Comparison of ENCODE assay signal across 8 mouse cellular contexts in the genomic region with DNA sequence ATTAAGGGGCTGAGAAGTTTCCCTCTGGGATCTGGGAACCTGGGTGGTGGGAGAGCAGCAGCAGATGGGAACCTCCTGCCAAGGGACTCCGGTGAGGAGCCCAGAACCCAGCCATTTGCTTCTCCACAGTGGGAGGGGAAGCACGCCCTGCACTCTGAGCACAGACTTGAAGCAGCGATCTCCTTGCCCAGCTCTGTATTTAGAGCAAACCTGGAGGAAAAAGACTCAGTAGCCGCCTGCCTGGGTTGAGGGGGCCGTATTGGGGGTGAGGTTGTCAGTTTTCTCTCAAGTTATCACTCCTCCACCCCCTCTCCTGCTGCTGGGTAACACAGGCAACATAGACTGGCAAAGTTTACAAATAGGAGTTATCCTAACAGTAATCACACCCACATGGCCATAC. TPM values are rescaled to one million over a fixed set of nuclear protein-coding genes. Genes with fewer than 3 reads are reported as not detected.
DNase-seq lines count a peak whose midpoint lies in the region; ATAC-seq and TF ChIP-seq lines count a peak whose summit lies in the region.

No protein-coding gene starts in this region.

- no peak for ATAC-seq in hindbrain, postnatal 0 days
- peak; percentile 48 for ATAC-seq in forebrain, embryonic 13.5 days
- ATAC-seq in liver, embryonic 13.5 days (ENCODE audit: low read depth) = no peak

- intact Hi-C loops in left cerebral cortex, postnatal 25 days (cut with DNase I) = loop anchor here (5.0 kb wide), 2 partner anchors 181 to 209 kb away; no protein-coding TSS in a partner anchor

- WGBS in hindbrain, embryonic 10.5 days = 19% methylated on average over 5 of the region's 5 CpGs
- WGBS in hindbrain, postnatal 0 days = 16% methylated on average over 5 of the region's 5 CpGs
- 11% methylated on average over 5 of the region's 5 CpGs for WGBS in forebrain, embryonic 13.5 days
- WGBS in liver, embryonic 13.5 days (ENCODE audit: insufficient replicate concordance) = 20% methylated on average over 5 of the region's 5 CpGs

- no peak overlapping the region for H3K9ac ChIP-seq in hindbrain, postnatal 0 days (replicated peaks; ENCODE audit: low read length)
- peak overlapping the region; percentile 61 for H3K9ac ChIP-seq in forebrain, embryonic 13.5 days
- no peak overlapping the region for H3K9ac ChIP-seq in liver, embryonic 13.5 days

- H3K36me3 ChIP-seq in hindbrain, embryonic 10.5 days = no peaks in the 10 kb centered on the region
- no peaks in the 10 kb centered on the region for H3K36me3 ChIP-seq in hindbrain, postnatal 0 days (ENCODE audit: insufficient read depth, low read length)
- no peaks in the 10 kb centered on the region for H3K36me3 ChIP-seq in forebrain, embryonic 13.5 days (ENCODE audit: poor library complexity, severe bottlenecking)
- H3K36me3 ChIP-seq in liver, embryonic 13.5 days = no peaks in the 10 kb centered on the region

- H3K4me3 ChIP-seq in hindbrain, embryonic 10.5 days = peak overlapping the region; percentile 29
- H3K4me3 ChIP-seq in hindbrain, postnatal 0 days (ENCODE audit: low read length) = no peak overlapping the region
- H3K4me3 ChIP-seq in forebrain, embryonic 13.5 days = peak overlapping the region; percentile 31
- H3K4me3 ChIP-seq in liver, embryonic 13.5 days (replicated peaks) = no peak overlapping the region

- no peak for TF ChIP-seq CTCF in hindbrain, postnatal 0 days (IDR thresholded peaks at IDR 0.05; ENCODE audit: low read depth)

- peaks cover 95% of the 10 kb centered on the region for H3K27me3 ChIP-seq in hindbrain, embryonic 10.5 days (ENCODE audit: insufficient read depth, poor library complexity, severe bottlenecking)
- peaks cover 34% of the 10 kb centered on the region; the same call in 1 of the 2 replicates for H3K27me3 ChIP-seq in hindbrain, postnatal 0 days (ENCODE audit: insufficient read depth, low read length)
- H3K27me3 ChIP-seq in forebrain, embryonic 13.5 days = no peaks in the 10 kb centered on the region
- H3K27me3 ChIP-seq in liver, embryonic 13.5 days = peaks cover 82% of the 10 kb centered on the region

- DNase-seq in hindbrain, embryonic 10.5 days (ENCODE audit: low spot score) = peak; percentile 20
- DNase-seq in hindbrain, postnatal 0 days (ENCODE audit: low spot score) = no peak
- peak; percentile 12 for DNase-seq in ES-CJ7 (ENCODE audit: low read depth, low spot score)
- no peak for DNase-seq in liver, embryonic 13.5 days
- no peak for DNase-seq in frontal cortex, postnatal 25 days (ENCODE audit: low spot score in 2 of 2)
- DNase-seq in adrenal gland, postnatal 14 days = no peak
- DNase-seq in left cerebral cortex, postnatal 25 days (ENCODE audit: low spot score in 2 of 2) = no peak

- H3K27ac ChIP-seq in hindbrain, embryonic 10.5 days = no peak overlapping the region
- H3K27ac ChIP-seq in hindbrain, postnatal 0 days = no peak overlapping the region
- peak overlapping the region; percentile 81 for H3K27ac ChIP-seq in forebrain, embryonic 13.5 days
- H3K27ac ChIP-seq in liver, embryonic 13.5 days = no peak overlapping the region

- 0 out of 2 replicates have a peak, but pooled peaks cover 7% of the 10 kb centered on the region for H3K4me1 ChIP-seq in hindbrain, embryonic 10.5 days (replicated peaks)
- no peaks in the 10 kb centered on the region for H3K4me1 ChIP-seq in hindbrain, postnatal 0 days (ENCODE audit: insufficient read depth, low read length)
- H3K4me1 ChIP-seq in forebrain, embryonic 13.5 days = peaks cover 24% of the 10 kb centered on the region
- H3K4me1 ChIP-seq in liver, embryonic 13.5 days (replicated peaks) = no peaks in the 10 kb centered on the region

- no peaks in the 10 kb centered on the region for H3K9me3 ChIP-seq in hindbrain, embryonic 10.5 days
- 0 out of 2 replicates have a peak, but pooled peaks cover 2% of the 10 kb centered on the region for H3K9me3 ChIP-seq in hindbrain, postnatal 0 days (ENCODE audit: low read length)
- no peaks in the 10 kb centered on the region for H3K9me3 ChIP-seq in forebrain, embryonic 13.5 days (replicated peaks)
- H3K9me3 ChIP-seq in liver, embryonic 13.5 days (replicated peaks) = no peaks in the 10 kb centered on the region

- no peak overlapping the region for H3K4me2 ChIP-seq in hindbrain, postnatal 0 days (ENCODE audit: low read depth, low read length)
- H3K4me2 ChIP-seq in forebrain, embryonic 13.5 days = peak overlapping the region; percentile 53
- H3K4me2 ChIP-seq in liver, embryonic 13.5 days = peak overlapping the region; percentile 21

RNA-seq across cellular contexts. Expression of gene Arx, which starts 4.5 kb away (rescaled TPM):
- 2.1 and 3.5 TPM in 2 replicates for polyA plus RNA-seq in hindbrain, embryonic 10.5 days (2016; fragmentation: Nextera tagmentation; extraction: Ambion mirVana)
- 1.3 and 2.0 TPM in 2 replicates for total RNA-seq in hindbrain, postnatal 0 days (2014; rRNA removed)
- polyA plus RNA-seq in hindbrain, postnatal 0 days (2015; fragmentation: Nextera tagmentation; extraction: Ambion mirVana) = 0.45 and 0.66 TPM in 2 replicates
- polyA plus RNA-seq in forebrain, embryonic 13.5 days (2015; fragmentation: Nextera tagmentation; extraction: Ambion mirVana) = 58.0 and 63.2 TPM in 2 replicates
- 0.12 and 0.13 TPM in 2 replicates for polyA plus RNA-seq in liver, embryonic 13.5 days (2015; fragmentation: Nextera tagmentation; extraction: Ambion mirVana)
- 0.22 TPM in 1 of 2 replicates, not detected in the other for total RNA-seq in adrenal gland, postnatal 14 days (2021)
- 10 to 100 TPM; 18.2 to 19.8 TPM for total RNA-seq in left cerebral cortex, postnatal 25 days (2021)

Comparison
In these comparisons a context has a peak if more than half of its experiments do, and no peak if none do; other contexts are left out.
1. DNase-seq: peak in hindbrain, embryonic 10.5 days (single experiment) and ES-CJ7 (single experiment); none in hindbrain, postnatal 0 days (single experiment), liver, embryonic 13.5 days (single experiment), frontal cortex, postnatal 25 days (0 of 2), adrenal gland, postnatal 14 days (single experiment) and left cerebral cortex, postnatal 25 days (0 of 2).
2. H3K4me3 ChIP-seq: peak in hindbrain, embryonic 10.5 days (single experiment) and forebrain, embryonic 13.5 days (single experiment); none in hindbrain, postnatal 0 days (single experiment) and liver, embryonic 13.5 days (single experiment).
3. RNA of gene Arx, which starts 4.5 kb away (polyA plus RNA-seq): 58.0 to 63.2 TPM in forebrain, embryonic 13.5 days; 2.1 to 3.5 TPM in hindbrain, embryonic 10.5 days, 0.45 to 0.66 TPM in hindbrain, postnatal 0 days and 0.12 to 0.13 TPM in liver, embryonic 13.5 days; every median in the first group is over 10 times any median in the second.